Mouse (Mus musculus) B cell, adult 62 days (primary cell): ENCODE data around the gene Zfp606. TPM values are rescaled to one million over a fixed set of nuclear protein-coding genes. Genes with fewer than 3 reads are reported as not detected.

Source experiments
- total RNA-seq: library from RNA; stranded (reverse); gene quantifications from 4 replicates; pipeline ENCODE4 v1.2.4, GENCODE M21; 2023

The Zfp606 gene
- total RNA-seq: 6.2 to 7.9 TPM (median 6.6 TPM) in 4 replicates

DNA sequence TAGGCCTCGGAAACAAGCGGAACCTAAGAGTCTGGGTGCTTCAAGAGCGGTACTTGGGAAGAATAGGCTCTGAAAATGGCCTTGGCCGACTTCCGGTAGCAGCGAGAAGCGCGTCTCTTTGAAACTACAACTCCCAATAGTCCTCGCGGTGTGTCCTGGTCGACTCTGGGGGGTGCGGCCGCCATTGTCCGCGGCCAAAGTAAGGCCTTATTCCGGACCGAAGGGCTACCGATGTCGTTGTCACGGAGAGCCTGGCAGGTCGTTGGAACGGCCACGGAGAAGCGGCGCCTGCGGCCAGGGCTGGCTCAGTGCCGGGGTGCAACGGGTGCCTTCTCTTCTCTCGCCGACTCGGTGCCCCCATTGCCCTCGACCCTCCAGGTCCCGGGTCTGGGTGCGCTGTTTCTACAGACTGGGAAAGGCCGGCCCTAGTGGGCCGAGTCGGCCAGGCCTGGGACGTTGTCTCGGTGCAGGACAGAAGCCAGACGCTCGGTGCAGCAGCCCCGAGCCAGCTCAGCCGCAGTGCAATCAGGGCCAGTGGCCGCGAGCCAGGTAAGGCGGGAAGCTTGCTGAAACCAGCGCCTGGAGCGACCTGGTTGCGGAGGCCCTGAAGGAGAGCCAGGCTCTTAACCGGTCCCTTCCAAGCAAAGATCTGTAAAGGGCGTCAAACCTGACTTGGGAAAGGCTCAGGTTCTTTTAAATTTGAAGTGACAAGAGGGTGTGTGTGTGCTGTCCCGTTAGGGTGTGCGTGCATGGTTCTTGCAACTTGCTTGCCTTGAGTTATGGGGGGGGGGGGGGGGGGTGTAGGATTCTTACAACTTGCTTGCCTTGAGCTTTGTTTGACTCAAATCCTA lies at the start of gene Zfp606:
Zfp606 (plus strand) TSS at position 136 of the 851 bp plus-strand sequence.

DNA sequence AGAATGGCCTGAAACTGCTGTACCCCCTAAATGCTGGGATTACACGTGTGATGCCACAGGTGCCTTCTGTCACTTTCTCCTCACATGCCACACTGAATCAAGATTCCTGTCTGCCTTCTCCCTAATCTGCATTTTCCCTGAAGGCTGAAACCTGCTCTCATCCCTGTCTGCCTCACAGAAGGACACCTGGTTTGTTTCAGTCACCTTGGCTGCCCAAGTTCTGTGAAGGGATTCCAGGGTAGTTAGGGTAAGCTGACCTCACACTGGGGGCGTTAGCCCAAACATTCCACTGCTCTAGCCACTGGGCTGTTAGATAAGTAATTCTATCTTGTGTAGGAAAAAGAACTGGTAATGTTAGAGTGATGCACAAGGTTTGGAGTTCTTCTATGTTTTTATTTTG lies 34.1 kb downstream of the Zfp606 start, which contains the start of gene 2900092C05Rik:
2900092C05Rik (plus strand) TSS at position 301 of the 400 bp plus-strand sequence.

Other genes with a start within 250 kb of the Zfp606 start
- not detected in 4 replicates for gene Vmn1r81, start 210.0 kb upstream of the Zfp606 start, total RNA-seq
- gene Vmn1r82, start 177.9 kb upstream of the Zfp606 start, total RNA-seq: not detected in 4 replicates
- gene Vmn1r83, start 148.8 kb upstream of the Zfp606 start, total RNA-seq: not detected in 4 replicates
- gene Vmn1r84, start 109.0 kb upstream of the Zfp606 start, total RNA-seq: not detected in 4 replicates
- gene Zfp551, start 55.5 kb upstream of the Zfp606 start, total RNA-seq: 1.7 to 5.5 TPM (median 2.1 TPM) in 4 replicates
- gene 2900092C05Rik, start 34.2 kb downstream of the Zfp606 start, total RNA-seq: not detected in 4 replicates
- 0.03 to 0.09 TPM (median 0.06 TPM) in 3 of 4 replicates, not detected in the other for gene Vmn2r53, start 130.5 kb downstream of the Zfp606 start, total RNA-seq
- not detected in 4 replicates for gene Vmn2r54, start 162.0 kb downstream of the Zfp606 start, total RNA-seq
- gene Vmn2r55, start 206.7 kb downstream of the Zfp606 start, total RNA-seq: not detected in 4 replicates